Mouse (Mus musculus) bone marrow macrophage, adult 2 months (primary cell): ENCODE measurements at regions not wholly inside any gene's neighbourhood (a gene's known extent, or its start where the extent isn't known, plus 50 kb on each side); places are given as distances from the start of the nearest gene placed in this dataset.

Experiments used
- H3K27ac ChIP-seq: 2 replicates; pipeline ENCODE4 v1.5.1; 2012; ENCODE audit warnings: low read depth, low read length; ENCODE audit not compliant: insufficient read depth
- H3K4me1 ChIP-seq: 2 replicates; pipeline ENCODE4 v1.6.1; 2012; ENCODE audit warnings: low read length; ENCODE audit not compliant: control insufficient read depth, insufficient read depth
- H3K4me3 ChIP-seq: 2 replicates; pipeline ENCODE4 v1.5.1; 2012; ENCODE audit warnings: mild to moderate bottlenecking, low read length, moderate library complexity; ENCODE audit not compliant: insufficient read depth
- CTCF ChIP-seq: IDR thresholded peaks from 2 replicates; pipeline ENCODE4 v1.5.1; 2012; ENCODE audit warnings: low read depth, mild to moderate bottlenecking, low read length, moderate library complexity
- POLR2A ChIP-seq: IDR thresholded peaks from 2 replicates; pipeline ENCODE4 v1.6.1; 2012; ENCODE audit warnings: mild to moderate bottlenecking, low read depth, low read length, borderline replicate concordance

- TF ChIP-seq CTCF (no peak), POLR2A (no peak)
- Histone ChIP-seq H3K27ac (no peak overlapping the region), H3K4me1 (no peaks in the 10 kb centered on the region), H3K4me3 (no peak overlapping the region)
These were observed 477.4 kb upstream of the Marcks start for GRCm38 (mm10) chr10:37615926-37616691.

- H3K27ac ChIP-seq = no peak overlapping the region
- H3K4me3 ChIP-seq = no peak overlapping the region
- no peak for TF ChIP-seq POLR2A
- no peak for TF ChIP-seq CTCF
- no peaks in the 10 kb centered on the region for H3K4me1 ChIP-seq
These were observed 475.2 kb upstream of the Marcks start for GRCm38 (mm10) chr10:37613936-37614335.

DNA sequence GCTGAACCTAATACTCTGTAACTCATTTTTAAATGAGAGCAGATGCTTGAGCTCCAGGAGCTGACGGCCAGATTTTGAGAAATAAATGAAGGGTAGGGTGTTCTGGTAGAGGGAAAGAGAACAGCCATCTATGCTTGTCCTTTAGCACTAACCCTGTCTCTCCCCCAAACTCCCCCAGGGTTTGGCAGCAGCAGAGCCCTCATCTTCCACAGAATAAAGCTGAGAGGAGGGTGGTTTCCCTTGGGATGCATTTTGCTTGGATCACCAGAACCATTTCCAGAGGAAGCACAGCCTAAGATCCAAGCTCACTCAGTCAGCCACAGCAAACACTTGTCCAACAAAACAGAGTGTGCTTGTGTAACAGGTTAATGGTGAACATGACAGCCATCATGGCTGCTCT, 464.8 kb upstream of the Marcks start:
- no peak overlapping the region for H3K27ac ChIP-seq
- TF ChIP-seq CTCF (no peak), POLR2A (no peak)
- no peaks in the 10 kb centered on the region for H3K4me1 ChIP-seq
- no peak overlapping the region for H3K4me3 ChIP-seq

DNA sequence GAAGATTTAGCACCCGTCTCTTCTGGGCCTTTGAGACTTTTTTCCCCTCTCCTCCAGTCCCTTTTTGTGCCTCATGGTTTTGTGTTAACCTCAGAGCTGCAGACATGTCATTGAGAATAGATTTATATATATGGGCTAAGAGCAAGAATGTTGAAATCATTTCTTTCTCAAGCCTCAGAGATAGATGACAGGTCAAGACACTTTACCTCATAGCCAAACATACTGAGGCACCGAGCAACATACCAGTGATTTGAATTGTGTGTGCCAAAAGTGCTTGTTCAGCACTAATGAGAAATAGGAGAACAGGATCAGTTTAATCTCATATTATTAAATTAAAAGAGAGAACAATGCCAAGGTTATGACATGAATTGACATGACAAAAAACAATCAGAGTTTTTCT, 464.2 kb upstream of the Marcks start:
- no peaks in the 10 kb centered on the region for H3K4me1 ChIP-seq
- no peak overlapping the region for H3K27ac ChIP-seq
- no peak overlapping the region for H3K4me3 ChIP-seq
- TF ChIP-seq POLR2A = no peak
- TF ChIP-seq CTCF = no peak

DNA sequence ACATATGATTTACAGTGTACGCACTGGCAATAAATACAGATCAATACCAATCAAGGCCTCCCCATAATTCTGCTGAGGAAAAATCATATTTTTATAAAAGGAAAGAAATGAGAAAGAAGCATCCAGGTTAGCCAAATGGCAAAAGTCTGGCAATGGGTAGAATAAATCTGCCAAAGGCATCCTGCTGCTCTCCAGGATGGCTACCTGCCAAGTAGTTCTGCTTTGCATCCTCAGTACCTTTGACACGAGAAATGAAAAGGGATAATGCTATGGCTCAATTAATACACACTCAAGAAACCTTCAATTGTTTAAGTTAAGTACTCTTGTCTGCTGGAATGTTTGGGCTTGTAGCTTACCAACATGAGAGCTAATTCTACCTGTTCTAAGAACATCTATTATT, 451.2 kb upstream of the Marcks start:
- H3K4me1 ChIP-seq = no peaks in the 10 kb centered on the region
- no peak overlapping the region for H3K27ac ChIP-seq
- no peak overlapping the region for H3K4me3 ChIP-seq
- TF ChIP-seq POLR2A = no peak
- no peak for TF ChIP-seq CTCF

DNA sequence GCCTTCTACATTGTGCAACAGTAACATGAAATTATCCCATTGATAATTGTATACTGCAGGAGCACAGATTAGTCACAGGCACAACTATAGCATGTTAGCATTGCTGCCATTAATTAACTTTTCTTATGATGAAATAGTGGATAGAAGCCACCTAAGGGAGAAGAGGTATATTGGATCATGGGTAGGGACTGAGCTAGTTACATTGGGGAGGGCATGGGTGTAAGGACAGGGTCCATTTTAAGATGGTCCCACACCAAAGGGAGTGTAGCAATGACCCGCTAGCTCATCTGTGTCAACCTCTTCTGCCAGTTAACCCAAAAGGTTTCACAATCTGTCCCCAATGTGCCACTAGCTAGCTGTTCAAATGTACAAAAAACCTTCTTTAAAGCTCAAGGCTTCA, 450.3 kb upstream of the Marcks start:
- Histone ChIP-seq H3K27ac (no peak overlapping the region), H3K4me1 (no peaks in the 10 kb centered on the region), H3K4me3 (no peak overlapping the region)
- no peak for TF ChIP-seq CTCF

DNA sequence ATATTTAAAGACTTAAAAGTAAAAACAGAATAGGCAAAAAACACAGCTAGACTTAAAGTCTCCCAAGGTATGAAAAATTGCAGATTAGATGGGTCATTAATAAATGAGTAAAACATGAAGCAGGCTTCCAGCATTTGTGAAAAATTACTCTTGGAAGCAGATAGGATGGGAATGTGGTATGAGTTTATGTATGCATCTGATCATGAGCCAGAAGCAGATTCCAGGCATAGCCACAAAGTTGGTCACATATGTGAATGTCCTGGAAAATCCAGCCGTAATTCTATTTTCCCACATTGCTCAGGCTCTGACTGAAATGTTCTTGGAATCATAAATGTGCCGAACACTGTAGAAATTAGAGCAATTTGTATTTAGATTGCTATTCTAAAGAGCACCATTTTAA, 432.5 kb upstream of the Marcks start:
- no peak for TF ChIP-seq CTCF
- TF ChIP-seq POLR2A = no peak
- Histone ChIP-seq H3K4me1 (no peaks in the 10 kb centered on the region), H3K4me3 (no peak overlapping the region), H3K27ac (no peak overlapping the region)

DNA sequence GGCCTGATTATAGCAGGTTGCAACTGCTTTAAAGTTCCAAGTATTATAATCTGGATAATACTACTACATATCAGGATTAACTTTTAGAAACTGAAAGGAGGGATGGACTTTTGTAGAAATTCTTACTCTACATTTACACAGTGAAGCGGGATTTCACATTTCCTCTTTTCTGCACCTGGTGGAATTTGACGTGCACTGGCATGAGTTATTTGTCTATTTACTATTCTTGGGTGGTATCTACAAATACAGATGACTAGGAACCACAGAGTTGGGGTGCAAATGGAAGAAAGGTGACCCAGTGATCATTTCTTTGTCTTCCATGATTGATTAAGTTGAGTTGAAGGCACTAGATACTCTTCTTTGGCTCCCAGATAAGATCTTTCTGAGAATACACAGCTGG, 423.0 kb upstream of the Marcks start:
- Histone ChIP-seq H3K27ac (no peak overlapping the region), H3K4me1 (no peaks in the 10 kb centered on the region), H3K4me3 (no peak overlapping the region)
- TF ChIP-seq CTCF (no peak), POLR2A (no peak)

DNA sequence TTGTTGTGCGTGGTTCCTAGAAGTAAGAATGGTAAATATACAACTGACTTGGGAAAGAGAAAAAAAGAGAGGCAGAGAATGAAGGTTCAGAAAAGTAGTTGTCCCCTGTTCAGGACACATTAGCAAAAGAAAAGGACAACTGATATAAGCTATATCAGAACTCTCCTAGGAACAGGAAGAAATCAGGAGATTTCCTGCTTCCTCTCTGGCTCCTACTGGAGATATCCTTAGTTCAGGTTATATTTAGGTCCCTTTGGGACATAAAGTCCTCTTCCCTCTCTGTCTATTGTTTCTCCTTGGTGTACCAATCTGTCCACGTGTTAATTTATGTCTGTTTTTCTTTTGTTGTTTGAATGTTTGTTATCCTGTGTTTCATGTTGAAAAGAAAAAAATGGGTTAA, 410.7 kb upstream of the Marcks start:
- no peaks in the 10 kb centered on the region for H3K4me1 ChIP-seq
- H3K27ac ChIP-seq = no peak overlapping the region
- TF ChIP-seq POLR2A = no peak
- TF ChIP-seq CTCF = no peak
- H3K4me3 ChIP-seq = no peak overlapping the region

DNA sequence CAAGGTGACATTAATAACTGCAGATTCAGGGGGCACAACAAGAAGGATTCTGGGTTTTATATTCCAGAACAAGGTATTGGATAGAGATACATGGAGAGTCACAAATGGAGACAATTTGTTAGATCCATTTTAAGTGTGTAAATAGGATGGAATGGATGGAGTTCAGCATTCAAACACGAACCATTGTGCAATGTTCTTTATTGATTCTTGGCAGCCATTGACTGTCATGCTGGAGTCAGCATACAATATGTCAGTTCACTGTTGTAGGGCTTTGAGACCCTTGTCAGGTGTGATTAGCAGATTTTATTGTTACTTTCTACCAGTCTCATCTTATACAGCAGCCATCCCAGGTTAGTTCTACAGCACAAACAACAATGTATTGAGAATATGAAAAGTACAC, 402.0 kb upstream of the Marcks start:
- TF ChIP-seq POLR2A = no peak
- no peak for TF ChIP-seq CTCF
- H3K4me1 ChIP-seq = no peaks in the 10 kb centered on the region
- no peak overlapping the region for H3K4me3 ChIP-seq
- H3K27ac ChIP-seq = no peak overlapping the region
